Mouse (Mus musculus) liver, embryonic 11.5 days (tissue): Measurements from ENCODE around the gene 5730596B20Rik. TPM values are rescaled to one million over a fixed set of nuclear protein-coding genes. Genes with fewer than 3 reads are reported as not detected.

Experiments used
- ATAC-seq: fragments of 200-750 bp; cut with Nextera tagmentation; replicated peaks from 2 replicates; pipeline ENCODE4 v1.8.0; 2017; ENCODE audit warnings: moderate number of reproducible peaks, mild to moderate bottlenecking, moderate TSS enrichment, moderate library complexity; ENCODE audit not compliant: low FRiP score
- DNase-seq: peaks from one replicate; pipeline ENCODE4 v3.0.0-alpha.2; 2017; ENCODE audit warnings: low spot score
- H3K27ac ChIP-seq: fragments of 300-500 bp; sonication (generic); 2 replicates; pipeline ENCODE4 v1.5.1; 2014; ENCODE audit warnings: mild to moderate bottlenecking, low read depth, low read length, control low read depth
- H3K27me3 ChIP-seq: fragments of 300-500 bp; sonication (generic); replicated peaks from 2 replicates; pipeline ENCODE4 v1.6.1; 2014; ENCODE audit warnings: low read length, mixed read lengths; ENCODE audit not compliant: control insufficient read depth, insufficient read depth
- H3K36me3 ChIP-seq: fragments of 300-500 bp; sonication (generic); 2 replicates; pipeline ENCODE4 v1.6.1; 2014; ENCODE audit warnings: mild to moderate bottlenecking, low read length, moderate library complexity, mixed read lengths; ENCODE audit not compliant: control insufficient read depth, insufficient read depth
- H3K4me1 ChIP-seq: fragments of 300-500 bp; sonication (generic); replicated peaks from 2 replicates; pipeline ENCODE4 v1.6.1; 2014; ENCODE audit warnings: low read length, mixed read lengths; ENCODE audit not compliant: control insufficient read depth, insufficient read depth
- H3K4me2 ChIP-seq: fragments of 300-500 bp; sonication (generic); 2 replicates; pipeline ENCODE4 v1.6.1; 2014; ENCODE audit warnings: mild to moderate bottlenecking, control low read depth, moderate library complexity
- H3K4me3 ChIP-seq: fragments of 300-500 bp; sonication (generic); 2 replicates; pipeline ENCODE4 v1.5.1; 2014; ENCODE audit warnings: low read depth, low read length, control low read depth
- H3K9ac ChIP-seq: fragments of 300-500 bp; sonication (generic); 2 replicates; pipeline ENCODE4 v1.6.1; 2014; ENCODE audit warnings: low read depth, low read length, control low read depth
- H3K9me3 ChIP-seq: fragments of 300-500 bp; sonication (generic); 2 replicates; pipeline ENCODE4 v1.6.1; 2016; ENCODE audit warnings: low read length, inconsistent platforms, mixed read lengths; ENCODE audit not compliant: control insufficient read depth
- whole genome bisulfite sequencing: fragments of 180-500 bp; shearing (Covaris S2); extraction: QIAGEN DNeasy Blood & Tissue Kit; methylation state at CpG from one replicate; pipeline ENCODE4 v1.1.7; 2014; 5-methylcytosine and 5-hydroxymethylcytosine counted together
- polyA plus RNA-seq: library from polyadenylated mRNA; unstranded; fragments of >200 nt; fragmentation: Nextera tagmentation; extraction: Ambion mirVana; gene quantifications from 2 replicates; pipeline ENCODE4 v1.2.1, GENCODE M21; 2014

5730596B20Rik gene
- polyA plus RNA-seq, 1 experiment from 2014 or later = 1.0 TPM

DNA sequence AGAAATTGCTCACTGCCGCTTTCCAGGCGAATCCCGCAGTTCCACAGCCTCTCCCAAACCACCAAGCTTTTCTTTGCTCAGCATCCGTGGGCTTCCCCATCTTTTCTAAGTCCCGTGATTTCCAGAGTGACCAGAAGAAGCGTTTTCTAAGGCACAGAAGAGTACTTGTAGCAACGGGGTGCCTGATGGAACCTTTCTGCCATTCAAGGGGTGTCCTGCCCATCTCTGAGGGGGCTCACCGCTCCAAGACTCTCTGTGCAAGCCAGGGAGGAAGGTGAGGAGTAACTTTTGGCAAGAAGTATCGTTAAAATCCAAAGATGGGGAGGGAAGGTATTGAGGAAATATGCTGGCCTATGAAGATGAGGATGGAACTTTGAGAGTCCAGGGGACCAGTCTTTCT, 508 bp downstream of the 5730596B20Rik start:
- H3K4me3 ChIP-seq = peak overlapping the region; percentile 46
- peaks cover 97% of the 10 kb centered on the region for H3K27me3 ChIP-seq
- peaks cover 4% of the 10 kb centered on the region; the same call in 1 of the 2 replicates for H3K4me1 ChIP-seq
- no peak for DNase-seq
- ATAC-seq = no peak
- no peaks in the 10 kb centered on the region for H3K36me3 ChIP-seq
- peak overlapping the region; percentile 68 for H3K9ac ChIP-seq
- H3K27ac ChIP-seq = peak overlapping the region; percentile 84
- no peaks in the 10 kb centered on the region for H3K9me3 ChIP-seq
- WGBS = 7% methylated on average over 9 of the region's 9 CpGs
- peak overlapping the region; percentile 64 for H3K4me2 ChIP-seq

DNA sequence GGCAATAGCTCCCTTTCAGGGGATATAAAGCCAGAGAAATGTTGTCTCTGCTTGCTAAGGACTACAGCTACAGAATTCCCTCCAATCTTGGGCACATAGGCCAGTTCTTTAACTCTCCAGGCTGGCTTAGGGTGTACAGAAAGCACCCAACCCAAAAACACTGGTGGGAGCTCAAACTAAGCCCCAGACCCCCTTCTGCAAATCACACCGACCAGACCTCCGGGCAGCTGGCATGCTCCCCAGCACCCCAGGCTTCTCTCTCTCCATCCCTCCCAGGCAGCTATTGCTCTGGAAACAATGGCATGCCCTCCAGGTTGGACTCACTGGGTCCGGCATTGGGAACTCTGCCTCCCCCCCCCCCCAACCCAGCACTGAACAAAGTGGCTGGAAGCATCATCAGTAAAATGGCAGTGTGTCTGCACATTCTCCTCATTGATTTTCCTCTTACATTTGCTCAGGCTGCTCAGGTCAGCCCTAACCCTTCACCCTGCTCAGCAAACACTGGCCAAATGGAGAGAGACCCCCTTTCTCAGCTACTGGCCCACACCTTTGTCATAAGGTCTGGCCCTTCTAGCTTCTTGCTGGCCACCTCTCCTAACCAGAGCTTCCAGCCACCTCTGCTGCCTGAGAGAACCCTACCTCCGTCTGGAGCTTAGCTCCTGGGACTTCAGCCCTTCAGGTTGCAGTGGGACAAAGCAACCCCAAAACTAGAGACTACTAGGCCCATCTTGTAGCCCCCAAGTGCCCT, 1.8 kb downstream of the 5730596B20Rik start:
- Histone ChIP-seq H3K9me3 (no peaks in the 10 kb centered on the region), H3K27me3 (peaks cover 98% of the 10 kb centered on the region), H3K36me3 (no peaks in the 10 kb centered on the region), H3K4me2 (peak overlapping the region; percentile 64), H3K9ac (peak overlapping the region; percentile 54), H3K4me1 (peaks cover 8% of the 10 kb centered on the region), H3K27ac (peak overlapping the region; percentile 79), H3K4me3 (peak overlapping the region; percentile 46)
- DNase-seq (no peak), ATAC-seq (no peak)
- WGBS = 6% methylated on average over 4 of the region's 4 CpGs

DNA sequence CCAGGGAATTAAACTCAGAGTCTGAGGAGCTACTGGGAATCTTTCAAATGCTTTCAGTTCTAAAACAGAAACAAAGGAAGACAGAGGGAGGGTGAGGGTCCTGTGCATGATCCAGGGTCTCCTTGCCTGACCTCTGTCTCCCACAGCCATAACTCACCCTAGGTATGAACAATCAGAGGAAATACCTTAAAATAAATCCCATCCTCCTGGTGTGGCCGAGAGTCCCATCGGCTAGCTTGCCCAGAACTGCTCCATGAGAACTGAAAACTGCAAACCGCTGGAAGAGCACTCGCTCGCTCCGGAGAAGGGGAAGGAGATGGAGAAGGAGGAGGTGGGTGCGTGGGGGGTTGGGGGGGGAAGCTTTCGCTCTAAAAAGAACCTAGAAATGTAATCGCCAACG, 2.4 kb downstream of the 5730596B20Rik start:
- ATAC-seq (no peak), DNase-seq (no peak)
- peak overlapping the region; percentile 54 for H3K9ac ChIP-seq
- H3K27me3 ChIP-seq = peaks cover 99% of the 10 kb centered on the region
- peak overlapping the region; percentile 79; the same call in 1 of the 2 replicates for H3K27ac ChIP-seq
- H3K4me2 ChIP-seq = peak overlapping the region; percentile 64
- H3K4me3 ChIP-seq = peak overlapping the region; percentile 46
- peaks cover 9% of the 10 kb centered on the region for H3K4me1 ChIP-seq
- H3K36me3 ChIP-seq = no peaks in the 10 kb centered on the region
- H3K9me3 ChIP-seq = no peaks in the 10 kb centered on the region
- WGBS = 6% methylated on average over 10 of the region's 10 CpGs

DNA sequence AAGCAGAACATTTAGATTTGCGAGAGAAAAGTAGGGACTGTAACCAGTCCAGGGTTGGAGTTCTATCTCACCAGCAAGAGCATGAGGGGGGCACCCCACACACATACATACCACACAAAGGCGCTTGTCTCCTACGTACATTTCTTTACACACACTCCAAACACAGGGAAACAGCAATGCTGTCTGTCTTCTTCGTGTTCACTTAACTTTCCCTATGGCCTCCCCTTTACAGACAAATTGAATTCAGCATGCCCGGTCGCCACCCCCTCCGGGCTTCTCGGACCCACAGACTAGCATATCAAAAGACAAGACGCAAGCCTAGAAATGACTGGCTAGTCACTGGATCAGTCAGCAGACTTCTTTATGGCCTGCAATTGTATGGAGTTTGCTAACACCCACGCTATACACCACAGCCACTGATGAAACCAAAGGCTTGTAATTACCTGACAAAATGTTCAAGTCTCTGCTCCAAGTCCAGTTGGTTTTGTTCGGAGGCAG, 3.0 kb downstream of the 5730596B20Rik start:
- H3K27ac ChIP-seq = peak overlapping the region; percentile 79; the same call in 1 of the 2 replicates
- 11% methylated on average over 11 of the region's 11 CpGs for WGBS
- no peaks in the 10 kb centered on the region for H3K9me3 ChIP-seq
- peaks cover 99% of the 10 kb centered on the region for H3K27me3 ChIP-seq
- peak overlapping the region; percentile 54; the same call in 1 of the 2 replicates for H3K9ac ChIP-seq
- no peaks in the 10 kb centered on the region for H3K36me3 ChIP-seq
- H3K4me3 ChIP-seq = peak overlapping the region; percentile 46
- peak overlapping the region; percentile 64 for H3K4me2 ChIP-seq
- ATAC-seq (no peak), DNase-seq (no peak)
- H3K4me1 ChIP-seq = peaks cover 9% of the 10 kb centered on the region

DNA sequence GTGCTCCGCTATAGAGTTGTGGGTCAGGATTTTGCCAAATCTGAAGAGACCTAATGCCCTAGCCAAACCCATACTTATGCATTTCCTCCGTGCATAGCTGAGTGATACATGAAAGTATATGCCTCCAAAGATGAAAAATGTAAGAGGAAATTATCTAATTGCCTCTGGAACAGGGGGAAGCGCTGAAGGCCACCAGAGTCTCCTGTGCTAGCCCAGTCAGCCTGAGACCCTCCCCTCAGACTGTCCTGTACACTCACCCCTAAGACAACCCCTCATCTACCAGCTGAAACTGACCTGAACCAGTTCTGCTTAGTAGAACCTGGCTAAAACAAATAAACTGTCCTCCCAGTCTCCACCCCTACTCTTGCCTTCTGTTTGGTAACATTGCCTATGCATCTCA, 3.4 kb downstream of the 5730596B20Rik start:
- no peak overlapping the region for H3K4me3 ChIP-seq
- H3K27ac ChIP-seq = no peak overlapping the region
- H3K27me3 ChIP-seq = peaks cover 99% of the 10 kb centered on the region
- no peak overlapping the region for H3K9ac ChIP-seq
- no peaks in the 10 kb centered on the region for H3K9me3 ChIP-seq
- ATAC-seq = no peak
- peak overlapping the region; percentile 64 for H3K4me2 ChIP-seq
- H3K4me1 ChIP-seq = peaks cover 10% of the 10 kb centered on the region
- 24% methylated on average over 3 of the region's 3 CpGs for WGBS
- DNase-seq = no peak
- no peaks in the 10 kb centered on the region for H3K36me3 ChIP-seq

DNA sequence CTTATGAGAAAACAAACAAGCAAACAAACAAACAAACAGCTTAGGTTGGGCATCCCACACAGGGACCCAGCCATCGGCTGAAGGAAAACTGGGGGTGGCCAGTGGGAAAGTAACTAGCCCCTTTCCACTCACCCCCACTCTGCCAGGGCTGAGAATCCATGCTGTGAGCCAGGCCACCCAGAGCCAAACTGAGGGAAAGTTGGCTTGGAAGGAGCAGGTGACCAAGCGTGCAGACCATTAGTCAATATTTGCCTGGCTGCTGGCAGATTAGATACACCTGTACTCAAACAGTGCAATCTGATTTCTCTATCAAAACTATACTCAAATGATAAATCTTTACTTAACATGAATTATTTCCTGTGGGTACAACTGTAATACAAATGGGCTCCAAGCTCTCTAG, 4.7 kb downstream of the 5730596B20Rik start:
- no peak overlapping the region for H3K4me2 ChIP-seq
- 39% methylated on average over 2 of the region's 2 CpGs for WGBS
- H3K27me3 ChIP-seq = peaks cover 98% of the 10 kb centered on the region
- DNase-seq (no peak), ATAC-seq (no peak)
- H3K4me3 ChIP-seq = no peak overlapping the region
- H3K27ac ChIP-seq = no peak overlapping the region
- no peak overlapping the region for H3K9ac ChIP-seq
- peaks cover 11% of the 10 kb centered on the region for H3K4me1 ChIP-seq
- H3K9me3 ChIP-seq = no peaks in the 10 kb centered on the region
- no peaks in the 10 kb centered on the region for H3K36me3 ChIP-seq

DNA sequence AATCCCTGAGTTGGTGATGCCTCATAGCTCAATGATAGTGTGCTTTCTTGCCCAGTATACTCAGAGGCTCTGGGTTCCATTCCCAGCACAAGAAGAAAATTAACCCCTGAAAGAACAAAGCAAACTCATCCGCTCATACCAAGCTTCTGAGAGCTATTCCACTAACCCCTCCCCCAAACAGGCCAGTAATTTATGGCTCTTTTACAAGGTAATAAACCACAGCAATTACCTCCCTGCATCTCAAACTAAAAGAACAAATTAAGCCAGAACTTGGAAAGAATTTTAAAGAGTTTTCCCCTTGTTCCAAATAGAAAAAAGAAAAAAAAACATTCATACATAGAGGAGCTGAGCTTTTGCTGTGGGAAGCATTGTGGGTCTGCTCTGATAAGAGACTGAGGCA, 5.5 kb downstream of the 5730596B20Rik start:
- no peak overlapping the region for H3K27ac ChIP-seq
- H3K9me3 ChIP-seq = no peaks in the 10 kb centered on the region
- H3K9ac ChIP-seq = no peak overlapping the region
- DNase-seq = no peak
- H3K4me3 ChIP-seq = no peak overlapping the region
- H3K4me1 ChIP-seq = peaks cover 11% of the 10 kb centered on the region
- no peaks in the 10 kb centered on the region for H3K36me3 ChIP-seq
- no peak for ATAC-seq
- 29% methylated on average over 1 of the region's 1 CpGs for WGBS
- H3K27me3 ChIP-seq = peaks cover 98% of the 10 kb centered on the region
- no peak overlapping the region for H3K4me2 ChIP-seq

DNA sequence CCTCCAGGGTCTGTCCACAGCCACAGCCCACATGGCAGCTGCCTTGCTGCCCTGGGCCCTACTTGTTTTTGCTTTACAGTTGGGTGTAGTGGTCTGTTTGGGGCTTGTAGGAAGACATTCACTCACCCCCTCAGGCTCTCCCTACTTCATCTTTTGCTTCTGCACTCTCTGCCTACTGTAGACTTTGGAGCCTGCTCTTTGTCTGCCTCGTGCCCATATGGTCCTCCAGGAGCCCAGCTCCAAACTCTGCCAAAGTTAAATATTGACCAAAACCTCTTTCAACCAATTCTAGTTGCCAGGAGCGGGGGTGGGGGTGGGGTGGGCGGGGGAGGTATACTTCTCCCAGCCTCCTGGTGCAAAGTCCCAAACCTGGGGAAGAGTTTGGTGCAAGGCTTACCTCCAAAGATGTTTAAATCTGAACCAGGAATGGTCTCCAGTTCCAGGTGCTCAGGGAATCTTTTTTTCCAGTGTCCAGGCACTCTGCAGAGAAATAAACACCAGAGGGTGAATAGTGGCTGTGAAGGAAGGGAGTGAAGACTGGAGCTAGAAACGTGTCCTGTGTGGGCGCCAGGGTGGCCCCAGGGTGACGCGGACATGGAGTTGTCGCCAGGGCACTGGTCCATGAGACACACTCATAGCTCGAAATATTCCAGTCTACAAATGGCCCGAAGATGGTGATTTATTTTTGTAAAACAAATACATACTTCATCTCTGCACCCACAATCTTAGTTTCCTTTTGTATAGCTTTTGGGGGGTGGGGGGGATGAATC, 6.2 kb downstream of the 5730596B20Rik start:
- Histone ChIP-seq H3K27ac (no peak overlapping the region; the same call in 1 of the 2 replicates), H3K4me3 (no peak overlapping the region), H3K9me3 (no peaks in the 10 kb centered on the region), H3K4me2 (peak overlapping the region; percentile 14; the same call in 1 of the 2 replicates), H3K9ac (no peak overlapping the region), H3K4me1 (peaks cover 11% of the 10 kb centered on the region), H3K27me3 (peaks cover 98% of the 10 kb centered on the region), H3K36me3 (no peaks in the 10 kb centered on the region)
- DNase-seq (no peak), ATAC-seq (no peak)
- WGBS = 20% methylated on average over 10 of the region's 10 CpGs
